Mouse (Mus musculus): ENCODE measurements around the gene Ralgps2.

The Ralgps2 gene

GRCm38 (mm10) chr1:156813485-156813884 is 125.9 kb downstream of the Ralgps2 start:
- no peak for DNase-seq (ENCODE audit: low spot score in 2 of 2)

GRCm38 (mm10) chr1:156812716-156813115 is 126.7 kb downstream of the Ralgps2 start:
- no peak for DNase-seq (ENCODE audit: low spot score in 2 of 2)

DNA sequence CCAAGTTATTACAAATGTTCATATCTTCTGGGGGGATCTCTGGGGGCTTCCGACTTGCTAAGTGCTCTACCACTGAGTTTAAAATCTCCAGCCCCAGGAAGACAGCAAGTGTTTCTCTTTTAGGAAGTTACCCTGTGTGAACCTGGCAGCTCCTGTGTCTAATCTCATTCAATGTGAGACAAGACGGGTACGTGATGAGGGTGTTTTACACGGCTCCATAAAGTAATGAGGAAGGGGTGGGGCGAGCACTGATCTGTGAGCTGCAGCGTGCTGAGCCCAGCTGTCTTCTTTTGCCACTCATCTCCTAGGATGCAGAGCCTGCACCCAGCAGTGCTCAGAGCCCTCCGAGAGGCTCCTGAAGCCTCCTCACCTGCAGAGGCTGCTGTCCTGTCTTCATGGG is 127.5 kb downstream of the Ralgps2 start:
- no peak for DNase-seq (ENCODE audit: low spot score in 2 of 2)

DNA sequence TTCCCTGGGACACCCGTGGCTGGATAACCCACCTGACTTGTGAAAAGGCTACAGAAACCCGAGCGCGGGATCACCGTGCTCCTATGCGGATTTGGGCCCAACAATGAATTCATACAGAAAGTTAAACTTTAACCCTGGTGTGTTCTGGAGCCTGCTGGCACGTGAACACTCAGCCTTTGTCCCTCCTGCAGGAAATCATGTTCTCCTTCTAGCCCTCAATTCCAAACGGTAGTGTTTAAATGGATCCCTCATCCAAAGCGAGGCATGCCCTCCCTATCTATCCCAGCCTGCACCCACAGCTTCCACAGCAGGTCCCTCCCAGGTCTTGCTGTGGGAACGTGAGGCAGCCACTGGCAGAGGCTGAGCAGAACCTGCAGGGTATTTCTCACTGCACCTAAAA is 131.1 kb downstream of the Ralgps2 start:
- no peak for DNase-seq (ENCODE audit: low spot score in 2 of 2)

GRCm38 (mm10) chr1:156801276-156801675 is 138.2 kb downstream of the Ralgps2 start:
- peak; percentile 11 to 17 for DNase-seq (ENCODE audit: low spot score in 2 of 2)

- DNase-seq (ENCODE audit: low spot score in 2 of 2), result no peak
Observed at GRCm38 (mm10) chr1:156796251-156796650, 143.2 kb downstream of the Ralgps2 start.

DNA sequence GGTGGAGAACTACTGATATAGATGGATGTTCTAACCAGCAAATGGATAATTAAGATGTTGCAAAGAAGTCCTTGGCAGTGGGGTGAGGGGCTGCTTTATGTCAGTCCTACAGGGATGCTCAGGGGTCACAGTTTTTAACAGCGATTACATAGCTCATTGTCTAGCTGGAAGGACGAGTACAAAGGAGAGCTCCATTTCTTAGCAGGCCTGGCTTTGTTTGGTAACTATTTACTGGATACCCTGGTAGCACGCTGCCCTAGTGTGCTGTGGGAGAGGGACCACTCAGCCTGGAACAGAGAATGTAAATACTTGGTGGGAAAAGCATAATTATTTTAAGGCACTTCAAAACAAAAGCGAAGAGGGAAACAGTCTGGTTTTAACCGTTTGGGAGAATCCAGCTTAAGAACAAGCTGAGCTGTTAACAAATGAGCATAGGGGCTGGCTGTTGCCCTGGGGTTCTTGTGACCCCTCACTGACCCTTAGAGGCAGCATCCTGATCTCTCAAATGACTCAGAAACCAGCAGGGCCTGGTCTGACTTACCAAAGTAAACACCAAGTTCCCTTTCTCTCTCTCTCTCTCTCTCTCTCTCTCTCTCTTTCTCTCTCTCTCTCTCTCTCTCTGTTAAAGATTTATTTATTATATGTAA is 149.5 kb downstream of the Ralgps2 start:
- DNase-seq (ENCODE audit: low spot score in 2 of 2), result no peak

DNA sequence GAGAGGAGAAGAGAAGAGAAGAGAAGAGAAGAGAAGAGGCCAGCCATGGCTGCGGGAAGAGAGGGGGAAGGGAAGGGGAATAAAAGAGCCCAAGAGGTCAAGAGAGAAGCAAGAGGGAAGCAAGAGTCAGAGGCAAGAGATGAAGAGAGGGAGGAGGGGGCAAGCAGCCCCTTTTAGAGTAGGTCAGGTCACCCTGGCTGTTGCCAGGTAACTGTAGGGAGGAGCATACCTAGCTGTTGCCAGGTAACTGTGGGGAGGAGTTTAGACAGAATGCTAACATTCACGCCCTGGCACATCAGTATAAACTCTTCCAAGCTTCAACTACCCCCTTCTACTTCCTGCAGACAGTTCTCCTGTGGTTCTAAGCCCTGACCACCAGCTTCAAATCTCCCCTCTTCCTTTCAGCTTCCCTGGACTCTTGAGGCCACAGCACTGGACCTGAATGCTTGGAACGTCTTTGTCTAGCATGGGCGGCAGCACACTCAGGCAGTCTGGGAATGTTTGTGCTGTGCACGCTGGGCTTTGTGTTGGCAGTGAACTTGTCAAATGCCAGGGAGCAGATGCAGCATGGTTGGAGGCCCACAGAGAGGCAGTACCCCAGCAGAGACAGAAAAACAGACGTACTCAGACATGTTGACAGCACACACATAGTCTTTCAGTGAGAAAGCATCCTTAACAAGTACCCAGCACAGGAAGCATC is 152.1 kb downstream of the Ralgps2 start:
- no peak for DNase-seq (ENCODE audit: low spot score in 2 of 2)

DNA sequence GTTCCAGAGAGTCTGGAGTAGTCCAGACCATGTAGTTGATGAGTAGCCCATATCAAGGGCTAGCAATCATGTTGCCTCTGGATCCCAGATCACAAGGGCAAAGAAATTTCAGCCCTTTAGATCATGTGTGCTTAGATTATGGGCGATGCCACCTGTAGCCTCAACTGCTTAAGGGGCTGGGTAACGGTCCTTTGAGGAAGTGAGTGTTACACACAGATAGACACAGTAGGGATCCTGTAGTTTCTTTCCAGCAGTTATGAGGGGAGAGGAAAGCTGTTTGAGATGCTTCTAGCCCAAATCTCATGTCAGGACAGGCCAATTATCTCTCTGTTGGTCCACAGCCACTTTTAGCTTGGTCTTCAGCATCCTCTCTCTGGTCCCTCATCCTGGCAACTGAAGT is 153.4 kb downstream of the Ralgps2 start:
- no peak for DNase-seq (ENCODE audit: low spot score in 2 of 2)

GRCm38 (mm10) chr1:156784974-156785373 is 154.5 kb downstream of the Ralgps2 start:
- no peak for DNase-seq (ENCODE audit: low spot score in 2 of 2)

DNA sequence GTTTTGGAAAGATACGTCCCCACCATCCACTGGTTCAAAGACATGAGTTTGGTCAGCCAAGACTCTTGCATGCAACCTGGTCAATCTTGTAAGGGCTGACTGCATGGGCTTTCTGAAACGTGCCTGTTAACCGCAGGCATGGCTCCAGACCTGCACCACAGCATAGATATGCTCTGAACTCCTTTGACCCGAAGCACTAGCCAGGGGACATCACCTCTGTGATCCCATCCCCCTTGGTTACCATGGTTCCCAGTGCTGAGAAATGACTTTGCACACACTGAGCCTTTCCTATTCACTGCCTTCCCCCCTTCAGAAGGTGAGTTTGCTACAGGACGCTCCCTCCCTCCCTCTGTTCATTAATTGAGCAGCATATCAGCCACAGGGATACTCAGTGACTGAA is 155.3 kb downstream of the Ralgps2 start:
- DNase-seq (ENCODE audit: low spot score in 2 of 2), result no peak

- DNase-seq (ENCODE audit: low spot score in 2 of 2), result no peak
Observed at GRCm38 (mm10) chr1:156781971-156782850, 157.2 kb downstream of the Ralgps2 start.

DNA sequence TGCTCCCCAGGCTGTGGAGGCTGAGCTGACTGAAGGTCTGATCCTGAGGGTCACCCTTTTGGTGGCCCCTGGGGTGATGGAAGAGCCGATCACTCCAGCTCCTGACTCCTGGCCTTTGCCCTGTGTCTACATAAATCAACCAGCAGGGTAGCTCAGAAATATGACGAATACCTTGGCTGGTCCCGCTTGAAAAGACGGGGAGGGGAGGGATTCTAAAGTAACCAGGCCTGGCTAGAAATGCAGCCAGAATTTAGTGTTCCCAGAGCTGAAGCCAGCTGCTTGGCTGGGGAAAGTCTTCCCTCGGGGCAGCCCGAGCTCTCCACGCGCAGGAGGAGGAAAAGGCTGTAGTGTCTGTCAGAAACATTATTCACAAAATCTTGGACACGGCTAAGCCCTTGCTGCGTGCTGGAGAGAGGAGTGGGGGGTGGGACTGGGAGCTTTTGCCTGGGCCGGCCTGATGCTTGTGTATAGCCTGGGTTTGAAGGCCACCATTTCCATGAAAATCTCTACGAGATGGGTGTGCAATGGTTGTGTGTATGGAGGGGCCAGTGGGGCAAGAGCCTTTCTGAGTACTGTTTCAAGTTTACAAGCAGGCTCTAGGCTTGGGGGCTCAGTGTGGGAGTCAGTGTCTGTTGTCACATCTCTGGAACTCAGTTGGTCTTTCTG is 158.2 kb downstream of the Ralgps2 start:
- no peak for DNase-seq (ENCODE audit: low spot score in 2 of 2)

DNA sequence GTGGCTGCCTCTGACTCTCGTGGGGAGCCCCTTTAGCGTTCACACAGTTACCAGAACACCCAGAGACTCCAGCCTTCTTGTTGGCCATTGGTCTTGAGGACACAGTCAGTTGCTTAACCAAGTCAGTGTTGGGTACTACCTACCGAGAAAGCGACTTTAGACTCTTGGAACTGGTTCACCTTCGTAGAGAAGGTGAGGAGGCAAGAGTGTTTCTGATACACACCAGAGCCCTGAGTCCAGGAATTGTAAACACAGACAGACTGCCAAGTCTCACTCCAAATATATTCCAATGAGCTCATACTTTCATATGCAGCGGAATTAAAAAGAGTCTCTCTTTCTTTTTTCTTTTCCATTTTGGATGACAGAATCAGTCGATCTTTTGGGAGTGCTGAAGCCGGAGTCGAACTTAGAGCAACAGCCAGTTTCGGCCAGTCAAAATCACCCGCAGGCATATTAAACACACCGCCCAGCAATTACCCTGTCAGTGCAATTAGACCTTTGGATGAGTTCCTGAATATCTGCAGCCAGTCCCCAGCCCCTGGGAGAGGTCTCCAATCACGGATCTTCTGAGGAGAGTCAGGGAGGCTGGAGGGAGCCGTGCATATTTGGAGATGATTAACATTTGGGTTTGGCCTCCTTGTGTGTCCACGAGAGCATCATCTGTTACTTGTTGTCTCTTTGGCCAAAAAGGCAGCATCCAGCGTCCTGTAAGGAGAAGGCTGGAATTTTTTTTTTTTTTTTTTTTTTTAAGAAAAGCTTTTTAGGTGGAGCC is 159.0 kb downstream of the Ralgps2 start:
- no peak for DNase-seq (ENCODE audit: low spot score in 2 of 2)

- no peak for DNase-seq (ENCODE audit: low spot score in 2 of 2)
Observed at GRCm38 (mm10) chr1:156779595-156779994, 159.8 kb downstream of the Ralgps2 start.

- no peak for DNase-seq (ENCODE audit: low spot score in 2 of 2)
Observed at GRCm38 (mm10) chr1:156778977-156779376, 160.4 kb downstream of the Ralgps2 start.

- DNase-seq (ENCODE audit: low spot score in 2 of 2), result no peak
Observed at GRCm38 (mm10) chr1:156777896-156778295, 161.5 kb downstream of the Ralgps2 start.

DNA sequence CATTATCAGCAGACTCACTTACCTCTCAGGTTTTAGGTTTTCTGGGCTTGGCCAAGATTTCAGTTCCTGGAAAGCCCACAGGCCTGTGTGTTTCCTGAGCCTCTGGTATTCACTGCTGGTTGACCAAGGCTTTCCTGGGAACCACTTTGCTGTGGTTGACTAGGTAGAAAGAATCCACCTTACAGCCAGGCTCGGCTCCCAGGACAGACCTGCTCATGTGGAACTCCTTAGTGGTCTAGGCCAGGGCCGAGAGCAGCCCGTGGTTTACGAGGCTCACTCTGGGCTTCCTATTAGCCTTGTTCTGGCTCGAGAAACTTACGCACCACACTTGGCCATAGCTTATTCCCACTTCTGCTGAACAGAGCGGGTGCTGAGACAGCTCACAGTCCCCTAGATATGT is 163.4 kb downstream of the Ralgps2 start:
- no peak for DNase-seq (ENCODE audit: low spot score in 2 of 2)

- DNase-seq (ENCODE audit: low spot score in 2 of 2), result no peak
Observed at GRCm38 (mm10) chr1:156775190-156775589, 164.2 kb downstream of the Ralgps2 start.

DNA sequence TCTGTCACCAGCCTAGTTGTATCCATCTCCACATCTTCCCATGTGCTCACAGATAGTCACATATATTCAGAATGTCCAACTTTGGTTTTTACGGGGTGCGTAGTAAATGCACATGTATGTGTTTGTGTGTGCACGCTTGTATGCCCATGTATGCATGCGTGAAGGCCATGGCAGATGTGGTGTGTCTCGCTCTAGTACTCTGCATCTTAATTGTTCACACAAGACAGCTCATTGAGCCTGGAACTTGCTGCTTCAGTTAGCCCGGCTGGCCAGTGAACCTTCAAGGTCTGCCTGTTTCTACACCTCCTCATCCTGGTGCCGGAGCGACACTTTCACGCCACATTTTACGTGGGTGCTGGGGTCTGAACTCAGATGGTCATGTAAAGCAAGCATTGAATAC is 168.6 kb downstream of the Ralgps2 start:
- DNase-seq (ENCODE audit: low spot score in 2 of 2), result no peak

DNA sequence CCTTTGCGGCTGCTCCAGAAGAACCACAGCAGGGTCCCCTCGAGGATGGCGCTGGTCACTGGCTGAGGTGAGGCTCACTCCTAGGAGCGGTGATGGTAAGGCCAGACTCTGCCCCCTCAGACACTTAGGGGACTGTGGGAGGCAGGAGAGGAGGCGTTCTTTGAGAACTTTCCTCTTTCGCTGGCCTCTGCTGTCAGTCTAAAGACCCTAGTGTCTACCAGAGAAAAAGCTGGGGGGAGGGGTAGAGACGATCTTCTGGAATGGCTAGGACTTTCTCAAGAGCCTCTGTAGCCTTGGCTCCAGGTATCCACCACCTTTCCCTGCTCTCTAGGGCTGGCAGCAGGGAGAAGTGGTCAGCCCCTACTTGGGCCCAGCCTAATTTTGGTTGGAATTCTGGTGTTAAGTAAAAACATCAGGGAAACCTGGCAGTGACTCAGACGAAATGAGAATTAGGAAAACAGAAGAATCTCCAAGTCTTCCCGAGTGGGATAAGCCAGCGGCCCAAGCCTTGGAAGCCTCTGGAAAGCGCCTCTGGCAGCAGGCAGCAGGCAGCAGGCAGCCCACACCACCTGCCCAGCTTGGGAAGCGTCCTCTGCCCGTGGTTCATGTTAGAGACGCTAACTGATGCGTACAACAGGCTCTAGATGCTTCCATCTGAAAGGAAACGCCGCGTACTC is 169.7 kb downstream of the Ralgps2 start:
- DNase-seq (ENCODE audit: low spot score in 2 of 2), result no peak
